Mouse (Mus musculus): ENCODE data around the gene Mcts1.

GRCm38 (mm10) chrX:38583261-38583660 lies 17.1 kb upstream of the Mcts1 start:
- no peak for TF ChIP-seq CTCF (IDR thresholded peaks at IDR 0.05; ENCODE audit: insufficient read depth, low read length)
- TF ChIP-seq POLR2A (IDR thresholded peaks at IDR 0.05; ENCODE audit: borderline replicate concordance, extremely low read depth, low read depth, low read length), result no peak

Measured in lung, adult 2 months (tissue).